Mouse (Mus musculus) lung, embryonic 16.5 days (tissue): ENCODE results near the gene Dclk2. TPM values are rescaled to one million over a fixed set of nuclear protein-coding genes. Genes with fewer than 3 reads are reported as not detected.

Experiments used
- ATAC-seq: fragments of 200-750 bp; cut with Nextera tagmentation; 2 replicates; pipeline ENCODE4 v1.8.0; 2017; ENCODE audit warnings: low read depth, mild to moderate bottlenecking, moderate library complexity
- H3K27ac ChIP-seq: fragments of 300-500 bp; sonication (generic); 2 replicates; pipeline ENCODE4 v1.5.1; 2014; ENCODE audit warnings: mild to moderate bottlenecking, control low read depth, low read length
- H3K27me3 ChIP-seq: fragments of 300-500 bp; sonication (generic); 2 replicates; pipeline ENCODE4 v1.6.1; 2014; ENCODE audit warnings: low read depth, low read length, mixed read lengths; ENCODE audit not compliant: control insufficient read depth, insufficient read depth
- H3K36me3 ChIP-seq: fragments of 300-500 bp; sonication (generic); 2 replicates; pipeline ENCODE4 v1.6.1; 2014; ENCODE audit warnings: low read length; ENCODE audit not compliant: control insufficient read depth, insufficient read depth
- H3K4me1 ChIP-seq: fragments of 300-500 bp; sonication (generic); replicated peaks from 2 replicates; pipeline ENCODE4 v1.6.1; 2014; ENCODE audit warnings: low read length, mixed read lengths; ENCODE audit not compliant: control insufficient read depth, insufficient read depth
- H3K4me2 ChIP-seq: fragments of 300-500 bp; sonication (generic); 2 replicates; pipeline ENCODE4 v1.6.1; 2014; ENCODE audit warnings: low read depth, low read length, control low read depth
- H3K4me3 ChIP-seq: fragments of 300-500 bp; sonication (generic); 2 replicates; pipeline ENCODE4 v1.5.1; 2014; ENCODE audit warnings: mild to moderate bottlenecking, low read length, control low read depth
- H3K9ac ChIP-seq: fragments of 300-500 bp; sonication (generic); 2 replicates; pipeline ENCODE4 v1.6.1; 2014; ENCODE audit warnings: low read length, control low read depth
- H3K9me3 ChIP-seq: fragments of 300-500 bp; sonication (generic); 2 replicates; pipeline ENCODE4 v1.6.1; 2016; ENCODE audit warnings: low read length; ENCODE audit not compliant: control insufficient read depth
- WGBS: fragments of 180-500 bp; shearing (Covaris S2); extraction: QIAGEN DNeasy Blood & Tissue Kit; methylation state at CpG from one replicate; pipeline ENCODE4 v1.1.7; 2014; 5-methylcytosine and 5-hydroxymethylcytosine counted together
- polyA plus RNA-seq: library from polyadenylated mRNA; unstranded; fragments of >200 nt; fragmentation: Nextera tagmentation; extraction: Ambion mirVana; gene quantifications from 2 replicates; pipeline ENCODE4 v1.2.1, GENCODE M21; 2015

The Dclk2 gene
- polyA plus RNA-seq, 1 experiment from 2014 or later: 5.0 TPM

DNA sequence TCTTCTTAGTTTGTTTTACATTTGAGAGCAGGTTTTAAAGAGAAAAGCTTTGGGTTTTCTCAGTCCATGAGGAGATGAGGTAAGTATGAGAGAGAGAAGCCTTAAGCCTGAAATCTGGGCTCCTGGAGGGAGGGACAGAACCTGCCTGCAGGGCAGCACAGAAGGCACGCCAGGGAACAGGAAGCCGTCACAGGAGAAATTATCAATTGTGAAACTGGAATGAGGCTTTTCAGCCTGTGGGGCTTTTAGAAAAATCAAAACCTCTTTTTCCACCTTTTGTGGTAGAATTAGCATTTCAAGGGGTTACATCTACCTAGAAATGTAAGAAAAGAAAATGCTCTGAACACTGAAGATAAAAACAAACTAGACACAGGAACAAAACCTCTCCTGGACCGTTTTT is 81.0 kb downstream of the Dclk2 start:
- H3K4me1 ChIP-seq: peaks cover 2% of the 10 kb centered on the region; the same call in 1 of the 2 replicates
- no peak overlapping the region for H3K4me3 ChIP-seq
- ATAC-seq: no peak
- 48% methylated on average over 3 of the region's 3 CpGs for WGBS
- H3K36me3 ChIP-seq: no peaks in the 10 kb centered on the region
- H3K27ac ChIP-seq: no peak overlapping the region
- no peak overlapping the region for H3K9ac ChIP-seq
- H3K9me3 ChIP-seq: no peaks in the 10 kb centered on the region
- H3K4me2 ChIP-seq: no peak overlapping the region
- no peaks in the 10 kb centered on the region for H3K27me3 ChIP-seq

GRCm38 (mm10) chr3:86837386-86837785 is 83.3 kb downstream of the Dclk2 start:
- Histone ChIP-seq H3K4me1 (0 out of 2 replicates have a peak, but pooled peaks cover 2% of the 10 kb centered on the region), H3K9me3 (no peaks in the 10 kb centered on the region), H3K27me3 (no peaks in the 10 kb centered on the region), H3K4me3 (no peak overlapping the region), H3K27ac (no peak overlapping the region), H3K36me3 (no peaks in the 10 kb centered on the region), H3K4me2 (no peak overlapping the region), H3K9ac (no peak overlapping the region)
- ATAC-seq: no peak
- 46% methylated on average over 5 of the region's 5 CpGs for WGBS

- no peak for ATAC-seq
- Histone ChIP-seq H3K27ac (no peak overlapping the region), H3K27me3 (no peaks in the 10 kb centered on the region), H3K9me3 (no peaks in the 10 kb centered on the region), H3K4me1 (0 out of 2 replicates have a peak, but pooled peaks cover 2% of the 10 kb centered on the region), H3K4me3 (no peak overlapping the region), H3K36me3 (no peaks in the 10 kb centered on the region), H3K9ac (no peak overlapping the region), H3K4me2 (no peak overlapping the region)
- WGBS: 91% methylated on average over 4 of the region's 4 CpGs
Observed at GRCm38 (mm10) chr3:86835180-86835579, 85.5 kb downstream of the Dclk2 start.

DNA sequence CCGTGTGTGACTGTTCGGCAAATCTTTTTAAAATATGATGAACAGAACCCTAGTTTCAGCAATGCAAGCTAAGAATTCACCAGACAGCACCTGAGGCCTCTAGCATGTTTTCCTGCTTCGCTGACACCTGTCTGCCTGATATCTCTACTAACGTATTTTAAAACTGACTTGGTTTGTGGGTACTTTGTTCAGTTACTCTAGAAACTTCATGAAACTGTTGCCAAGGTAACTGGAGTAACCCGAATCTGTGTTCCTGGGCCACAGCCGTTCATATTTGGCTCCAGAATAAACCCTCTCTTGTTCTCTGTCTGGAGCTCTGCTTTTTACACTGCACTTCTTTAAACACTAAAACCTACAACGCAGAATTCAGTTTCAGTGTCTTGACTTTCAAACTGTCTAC is 86.3 kb downstream of the Dclk2 start:
- Histone ChIP-seq H3K36me3 (no peaks in the 10 kb centered on the region), H3K27ac (no peak overlapping the region), H3K27me3 (no peaks in the 10 kb centered on the region), H3K4me2 (no peak overlapping the region), H3K4me3 (no peak overlapping the region), H3K4me1 (0 out of 2 replicates have a peak, but pooled peaks cover 2% of the 10 kb centered on the region), H3K9ac (no peak overlapping the region), H3K9me3 (no peaks in the 10 kb centered on the region)
- WGBS: 64% methylated on average over 7 of the region's 7 CpGs
- no peak for ATAC-seq

- Histone ChIP-seq H3K4me1 (0 out of 2 replicates have a peak, but pooled peaks cover 2% of the 10 kb centered on the region), H3K27me3 (no peaks in the 10 kb centered on the region), H3K4me2 (no peak overlapping the region), H3K9ac (no peak overlapping the region), H3K9me3 (no peaks in the 10 kb centered on the region), H3K4me3 (no peak overlapping the region), H3K36me3 (no peaks in the 10 kb centered on the region), H3K27ac (no peak overlapping the region)
- 51% methylated on average over 14 of the region's 14 CpGs for WGBS
- ATAC-seq: no peak
Observed at GRCm38 (mm10) chr3:86832591-86833267, 87.9 kb downstream of the Dclk2 start.

DNA sequence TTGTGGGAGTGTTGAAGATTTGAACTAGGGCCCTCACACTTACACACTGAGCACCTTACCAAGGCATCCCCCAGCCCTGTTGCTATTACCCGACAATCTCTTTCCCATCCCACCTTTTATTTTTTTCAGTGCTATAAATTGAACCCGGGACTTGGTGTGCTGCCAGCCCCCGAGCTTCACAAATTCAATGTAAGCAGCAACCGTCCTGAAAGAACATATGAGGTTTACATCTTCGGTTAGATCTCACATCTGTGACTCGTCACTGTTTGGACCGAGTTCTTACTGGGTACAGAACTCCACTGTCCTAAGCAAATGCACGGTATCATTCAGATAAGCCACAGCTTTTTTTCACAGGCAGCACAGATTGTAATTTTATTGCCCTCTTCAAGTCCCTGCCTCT is 88.5 kb downstream of the Dclk2 start:
- 46% methylated on average over 8 of the region's 8 CpGs for WGBS
- H3K36me3 ChIP-seq: no peaks in the 10 kb centered on the region
- no peak overlapping the region; the same call in 1 of the 2 replicates for H3K9ac ChIP-seq
- peak overlapping the region; percentile 34 for H3K4me2 ChIP-seq
- H3K27ac ChIP-seq: peak overlapping the region; percentile 47; the same call in 1 of the 2 replicates
- H3K9me3 ChIP-seq: no peaks in the 10 kb centered on the region
- no peak for ATAC-seq
- no peak overlapping the region for H3K4me3 ChIP-seq
- 0 out of 2 replicates have a peak, but pooled peaks cover 2% of the 10 kb centered on the region for H3K4me1 ChIP-seq
- no peaks in the 10 kb centered on the region for H3K27me3 ChIP-seq

DNA sequence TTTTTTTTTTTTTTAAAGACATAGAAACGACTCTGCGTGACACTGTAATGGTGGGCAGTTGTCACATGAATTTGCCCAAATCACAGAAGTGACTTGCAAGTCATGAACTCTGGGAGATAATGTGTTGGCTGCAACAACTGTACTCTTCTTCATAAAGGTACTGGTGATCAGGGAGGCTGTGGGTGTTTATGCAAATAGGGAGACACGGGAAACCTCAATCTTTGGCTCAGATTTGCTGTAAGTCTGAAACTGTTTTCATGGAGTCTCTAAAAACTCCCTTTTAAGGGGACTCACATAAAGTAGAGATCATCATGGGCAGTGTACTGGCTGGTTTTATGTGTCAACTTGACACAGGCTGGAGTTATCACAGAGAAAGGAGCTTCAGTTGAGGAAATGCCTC is 93.1 kb downstream of the Dclk2 start:
- Histone ChIP-seq H3K4me1 (no peaks in the 10 kb centered on the region), H3K4me2 (no peak overlapping the region)
- WGBS: 83% methylated on average over 3 of the region's 3 CpGs

DNA sequence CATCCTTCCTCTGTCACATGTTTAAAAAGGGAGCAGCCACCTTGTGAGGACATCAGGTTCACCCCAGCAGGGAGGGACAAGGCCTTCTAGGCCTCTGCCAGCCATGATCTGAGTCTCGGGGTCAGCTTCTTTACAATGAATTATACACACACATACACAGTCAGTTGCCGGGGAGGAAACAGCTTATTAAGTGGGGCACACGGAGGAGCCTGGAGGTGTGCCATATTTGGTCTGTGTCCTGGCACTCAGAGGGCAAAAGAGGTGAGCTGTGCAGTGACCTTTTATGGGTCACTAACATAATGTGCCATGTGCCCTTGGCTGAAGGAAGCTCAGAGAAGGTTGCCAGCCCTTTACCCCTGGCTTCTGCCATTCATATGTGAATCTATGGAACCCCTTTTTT is 99.3 kb downstream of the Dclk2 start:
- Histone ChIP-seq H3K4me3 (no peak overlapping the region), H3K9ac (no peak overlapping the region), H3K27me3 (no peaks in the 10 kb centered on the region), H3K36me3 (no peaks in the 10 kb centered on the region), H3K4me1 (peaks cover 4% of the 10 kb centered on the region; the same call in 1 of the 2 replicates), H3K27ac (no peak overlapping the region), H3K9me3 (no peaks in the 10 kb centered on the region), H3K4me2 (no peak overlapping the region)
- ATAC-seq: no peak
- WGBS: 40% methylated on average over 3 of the region's 3 CpGs

More for the DNA sequence above, 93.1 kb downstream of the Dclk2 start:
- Histone ChIP-seq H3K27me3 (no peaks in the 10 kb centered on the region), H3K4me3 (no peak overlapping the region), H3K9ac (no peak overlapping the region), H3K27ac (no peak overlapping the region), H3K9me3 (no peaks in the 10 kb centered on the region), H3K36me3 (no peaks in the 10 kb centered on the region)
- ATAC-seq: no peak

GRCm38 (mm10) chr3:86820344-86820743 is 100.3 kb downstream of the Dclk2 start:
- Histone ChIP-seq H3K4me2 (no peak overlapping the region), H3K4me3 (no peak overlapping the region), H3K9me3 (no peaks in the 10 kb centered on the region), H3K27ac (no peak overlapping the region), H3K36me3 (no peaks in the 10 kb centered on the region), H3K27me3 (no peaks in the 10 kb centered on the region), H3K4me1 (peaks cover 4% of the 10 kb centered on the region; the same call in 1 of the 2 replicates), H3K9ac (no peak overlapping the region)
- ATAC-seq: no peak
- 30% methylated on average over 10 of the region's 10 CpGs for WGBS
